In genomic region chr3:146412008-146412407, GRCm38 (mm10) we compare ENCODE assay signal across 15 mouse cellular contexts. TPM values are rescaled to one million over a fixed set of nuclear protein-coding genes. Genes with fewer than 3 reads are reported as not detected.
DNase-seq lines count a peak whose midpoint lies in the region; ATAC-seq and TF ChIP-seq lines count a peak whose summit lies in the region.
"Had no signal": no experiment of that assay in that cellular context is flagged by ENCODE, and none has a peak within 500 bp of the region (broad histone marks: within the 10 kb centered on the region; RNA-seq: fewer than 3 reads in every experiment).

No protein-coding gene starts in this region.

- DNase-seq in cerebellum, adult 11-12 months = peak; percentile 62
- no peak for DNase-seq in cerebellum, adult 9-10 months
- no peak for DNase-seq in layer of hippocampus, adult 2 months (ENCODE audit: low spot score in 2 of 2)
- no peak for DNase-seq in layer of hippocampus, adult 9-10 months (ENCODE audit: low spot score)
- peak; percentile 63 for DNase-seq in brain, embryonic 14.5 days (ENCODE audit: low read depth)
- no peak for DNase-seq in right cerebral cortex, postnatal 36 days (ENCODE audit: low spot score in 2 of 2)
- DNase-seq in frontal cortex, adult 2 months (ENCODE audit: extremely low spot score in 1 of 2, low spot score in 1 of 2) = no peak
- DNase-seq: adrenal gland, postnatal 25 days; gastrocnemius, adult 2 months; lung, postnatal 14 days; thymus, adult 2 months had no signal

- H3K9ac ChIP-seq in forebrain, embryonic 16.5 days (replicated peaks; ENCODE audit: low read depth, low read length) = no peak overlapping the region
- H3K9ac ChIP-seq: midbrain, embryonic 15.5 days had no signal

- no peak for TF ChIP-seq CTCF in layer of hippocampus, adult 2 months (conservative IDR thresholded peaks at IDR 0.05)
- no peak for TF ChIP-seq CTCF in brain, embryonic 14.5 days (IDR thresholded peaks at IDR 0.05; ENCODE audit: borderline replicate concordance, extremely low read depth, insufficient read depth, insufficient read length)

- WGBS in forebrain, embryonic 16.5 days = 64% methylated on average over 2 of the region's 2 CpGs

- ATAC-seq in forebrain, embryonic 16.5 days = peak; percentile 54
- ATAC-seq: midbrain, embryonic 15.5 days had no signal

- no peaks in the 10 kb centered on the region for H3K27me3 ChIP-seq in forebrain, embryonic 16.5 days (replicated peaks; ENCODE audit: control insufficient read depth, insufficient read depth, low read length)
- H3K27me3 ChIP-seq: midbrain, embryonic 15.5 days had no signal

- H3K4me2 ChIP-seq in forebrain, embryonic 16.5 days (ENCODE audit: low read length) = no peak overlapping the region
- H3K4me2 ChIP-seq: midbrain, embryonic 15.5 days had no signal

- H3K27ac ChIP-seq in layer of hippocampus, adult 2 months = peak overlapping the region; percentile 88
- no peak overlapping the region; the same call in 1 of the 2 replicates for H3K27ac ChIP-seq in forebrain, embryonic 16.5 days (ENCODE audit: low read length)
- H3K27ac ChIP-seq: gastrocnemius, adult 2 months; heart, embryonic 10.5 days; kidney, postnatal 0 days; midbrain, embryonic 15.5 days had no signal

- H3K4me1 ChIP-seq in forebrain, embryonic 16.5 days (replicated peaks; ENCODE audit: control insufficient read depth, insufficient read depth, low read length) = peaks cover 24% of the 10 kb centered on the region

- H3K9me3 ChIP-seq in forebrain, embryonic 16.5 days (ENCODE audit: control insufficient read depth, low read length) = no peaks in the 10 kb centered on the region
- H3K9me3 ChIP-seq: heart, embryonic 10.5 days; midbrain, embryonic 15.5 days had no signal

- no peak overlapping the region for H3K4me3 ChIP-seq in layer of hippocampus, adult 2 months
- H3K4me3 ChIP-seq in forebrain, embryonic 16.5 days (replicated peaks; ENCODE audit: low read length) = no peak overlapping the region
- H3K4me3 ChIP-seq: gastrocnemius, adult 2 months; heart, embryonic 10.5 days; midbrain, embryonic 15.5 days had no signal

- TF ChIP-seq POLR2A in brain, embryonic 14.5 days (IDR thresholded peaks at IDR 0.05; ENCODE audit: borderline replicate concordance, extremely low read depth, insufficient read depth, insufficient read length, poor library complexity, severe bottlenecking) = no peak

- no peaks in the 10 kb centered on the region for H3K36me3 ChIP-seq in forebrain, embryonic 16.5 days (ENCODE audit: control insufficient read depth, insufficient read depth)
- H3K36me3 ChIP-seq: midbrain, embryonic 15.5 days had no signal

RNA-seq across cellular contexts. Expression of gene Ssx2ip, which starts 7.6 kb away (rescaled TPM):
- 100 to 1,000 TPM in 1 of 2 experiments, 10 to 100 TPM in 1; 99.7 to 107 TPM for total RNA-seq in layer of hippocampus, adult 2 months (2021)
- 9.5 and 12.2 TPM in 2 replicates for polyA plus RNA-seq in brain, embryonic 14.5 days (2012; rRNA removed)
- polyA plus RNA-seq in forebrain, embryonic 16.5 days (2015; fragmentation: Nextera tagmentation; extraction: Ambion mirVana) = 22.5 and 26.1 TPM in 2 replicates
- polyA plus RNA-seq in frontal cortex, adult 2 months (2012; rRNA removed) = 38.1 and 38.9 TPM in 2 replicates

RNA-seq across cellular contexts. Expression of gene Ctbs, which starts 37.6 kb away (rescaled TPM):
- 1 to 10 TPM; 9.0 to 9.1 TPM for total RNA-seq in layer of hippocampus, adult 2 months (2021)
- polyA plus RNA-seq in brain, embryonic 14.5 days (2012; rRNA removed) = 1.8 and 2.4 TPM in 2 replicates
- 4.0 and 4.2 TPM in 2 replicates for polyA plus RNA-seq in forebrain, embryonic 16.5 days (2015; fragmentation: Nextera tagmentation; extraction: Ambion mirVana)
- polyA plus RNA-seq in frontal cortex, adult 2 months (2012; rRNA removed) = 5.1 and 6.0 TPM in 2 replicates

Comparison
In these comparisons a context has a peak if more than half of its experiments do, and no peak if none do; other contexts are left out.
1. DNase-seq: peak in cerebellum, adult 11-12 months (single experiment) and brain, embryonic 14.5 days (single experiment); none in cerebellum, adult 9-10 months (single experiment), layer of hippocampus, adult 2 months (0 of 2), layer of hippocampus, adult 9-10 months (single experiment), right cerebral cortex, postnatal 36 days (0 of 2) and frontal cortex, adult 2 months (0 of 2).